Mouse (Mus musculus): Measurements from ENCODE around the gene Cd81. TPM values are rescaled to one million over a fixed set of nuclear protein-coding genes. Genes with fewer than 3 reads are reported as not detected.

Gene Cd81
- polyA plus RNA-seq, 2 experiments = 48.0 to 120 TPM

GRCm38 (mm10) chr7:143042089-143042488 is 10.4 kb upstream of the Cd81 start:
- H3K4me1 ChIP-seq (replicated peaks; ENCODE audit: control insufficient read depth in 2 of 2, insufficient read depth in 2 of 2, low read length in 1 of 2) = peaks cover 0 to 28% of the 10 kb centered on the region in 2 experiments; a peak in 2 of 4 replicates
- DNase-seq (ENCODE audit: low read depth in 3 of 3, low spot score in 3 of 3) (no peak), ATAC-seq (ENCODE audit: insufficient read depth) (peak; percentile 34; the same call in 1 of the 2 replicates)
- no peak for TF ChIP-seq EP300 (IDR thresholded peaks at IDR 0.05; ENCODE audit: low read depth)
- no peak for TF ChIP-seq CTCF (IDR thresholded peaks at IDR 0.05; ENCODE audit: low read depth)
- H3K27me3 ChIP-seq (ENCODE audit: control insufficient read depth, insufficient read depth, low read length) = no peaks in the 10 kb centered on the region
- no peak overlapping the region for H3K4me2 ChIP-seq (ENCODE audit: low read depth)
- WGBS (ENCODE audit: insufficient replicate concordance) = 48% methylated on average over 3 of the region's 3 CpGs
- H3K4me3 ChIP-seq (ENCODE audit: insufficient read depth in 1 of 2, low read depth in 2 of 2, low read length in 2 of 2) = no peak overlapping the region
- no peak overlapping the region for H3K27ac ChIP-seq
- H3K9me3 ChIP-seq (ENCODE audit: control insufficient read depth, low read length) = no peaks in the 10 kb centered on the region
- H3K9ac ChIP-seq (replicated peaks) = no peak overlapping the region
- no peaks in the 10 kb centered on the region for H3K36me3 ChIP-seq (replicated peaks; ENCODE audit: control insufficient read depth, insufficient read depth, low read depth)

DNA sequence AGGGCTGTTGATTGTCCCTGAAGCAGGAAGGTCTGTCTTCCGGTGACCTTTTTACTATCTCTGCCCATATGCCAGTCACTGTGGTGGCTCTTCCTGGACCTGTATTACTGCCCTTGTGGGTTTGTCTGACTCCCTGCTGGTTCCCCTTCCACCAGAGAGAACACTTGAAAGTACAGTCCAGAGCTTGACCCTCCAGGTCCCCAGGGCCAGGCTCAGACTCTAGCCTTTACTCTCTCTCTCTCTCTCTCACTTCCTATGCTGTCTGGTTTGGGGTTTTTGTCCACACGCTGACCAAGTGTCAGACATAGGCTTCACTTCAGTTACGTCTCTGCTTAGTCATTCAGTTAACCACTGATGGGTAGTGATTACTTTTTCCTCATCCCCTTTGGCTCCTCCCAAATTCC is 9.6 kb upstream of the Cd81 start:
- no peak overlapping the region for H3K4me3 ChIP-seq (ENCODE audit: insufficient read depth in 1 of 2, low read depth in 2 of 2, low read length in 2 of 2)
- no peak overlapping the region for H3K4me2 ChIP-seq (ENCODE audit: low read depth)
- H3K4me1 ChIP-seq (replicated peaks; ENCODE audit: control insufficient read depth in 2 of 2, insufficient read depth in 2 of 2, low read length in 1 of 2) = peaks cover 0 to 28% of the 10 kb centered on the region in 2 experiments; a peak in 2 of 4 replicates
- H3K9me3 ChIP-seq (ENCODE audit: control insufficient read depth, low read length) = no peaks in the 10 kb centered on the region
- ATAC-seq (ENCODE audit: insufficient read depth) (no peak), DNase-seq (ENCODE audit: low read depth in 3 of 3, low spot score in 3 of 3) (no peak)
- TF ChIP-seq CTCF (IDR thresholded peaks at IDR 0.05; ENCODE audit: low read depth) (no peak), EP300 (IDR thresholded peaks at IDR 0.05; ENCODE audit: low read depth) (no peak)
- H3K9ac ChIP-seq (replicated peaks) = no peak overlapping the region
- H3K36me3 ChIP-seq (replicated peaks; ENCODE audit: control insufficient read depth, insufficient read depth, low read depth) = no peaks in the 10 kb centered on the region
- WGBS (ENCODE audit: insufficient replicate concordance) = 28% methylated on average over 3 of the region's 3 CpGs
- no peak overlapping the region for H3K27ac ChIP-seq
- no peaks in the 10 kb centered on the region for H3K27me3 ChIP-seq (ENCODE audit: control insufficient read depth, insufficient read depth, low read length)

- no peak for ATAC-seq (ENCODE audit: insufficient read depth)
- no peak overlapping the region for H3K27ac ChIP-seq
- H3K4me2 ChIP-seq (ENCODE audit: low read depth) = no peak overlapping the region
- H3K36me3 ChIP-seq (replicated peaks; ENCODE audit: control insufficient read depth, insufficient read depth, low read depth) = no peaks in the 10 kb centered on the region
- peaks cover 0 to 25% of the 10 kb centered on the region in 2 experiments; a peak in 2 of 4 replicates for H3K4me1 ChIP-seq (replicated peaks; ENCODE audit: control insufficient read depth in 2 of 2, insufficient read depth in 2 of 2, low read length in 1 of 2)
- H3K9ac ChIP-seq (replicated peaks) = no peak overlapping the region
- TF ChIP-seq CTCF (IDR thresholded peaks at IDR 0.05; ENCODE audit: low read depth) = no peak
- TF ChIP-seq EP300 (IDR thresholded peaks at IDR 0.05; ENCODE audit: low read depth) = no peak
- WGBS (ENCODE audit: insufficient replicate concordance) = 54% methylated on average over 2 of the region's 2 CpGs
- no peaks in the 10 kb centered on the region for H3K27me3 ChIP-seq (ENCODE audit: control insufficient read depth, insufficient read depth, low read length)
- H3K9me3 ChIP-seq (ENCODE audit: control insufficient read depth, low read length) = no peaks in the 10 kb centered on the region
- DNase-seq (ENCODE audit: low read depth in 3 of 3, low spot score in 3 of 3) = no peak
- H3K4me3 ChIP-seq (ENCODE audit: insufficient read depth in 1 of 2, low read depth in 2 of 2, low read length in 2 of 2) = no peak overlapping the region
These were observed 8.3 kb upstream of the Cd81 start for GRCm38 (mm10) chr7:143044049-143044825.

GRCm38 (mm10) chr7:143044826-143045206 is 7.7 kb upstream of the Cd81 start:
- Histone ChIP-seq H3K9me3 (ENCODE audit: control insufficient read depth, low read length) (no peaks in the 10 kb centered on the region), H3K27me3 (ENCODE audit: control insufficient read depth, insufficient read depth, low read length) (no peaks in the 10 kb centered on the region), H3K4me2 (ENCODE audit: low read depth) (no peak overlapping the region), H3K36me3 (replicated peaks; ENCODE audit: control insufficient read depth, insufficient read depth, low read depth) (no peaks in the 10 kb centered on the region), H3K4me3 (ENCODE audit: insufficient read depth in 1 of 2, low read depth in 2 of 2, low read length in 2 of 2) (no peak overlapping the region), H3K9ac (replicated peaks) (no peak overlapping the region), H3K27ac (no peak overlapping the region), H3K4me1 (replicated peaks; ENCODE audit: control insufficient read depth in 2 of 2, insufficient read depth in 2 of 2, low read length in 1 of 2) (peaks cover 0 to 25% of the 10 kb centered on the region in 2 experiments; a peak in 2 of 4 replicates)
- peak; percentile 51 for TF ChIP-seq CTCF (IDR thresholded peaks at IDR 0.05; ENCODE audit: low read depth)
- TF ChIP-seq EP300 (IDR thresholded peaks at IDR 0.05; ENCODE audit: low read depth) = no peak
- ATAC-seq (ENCODE audit: insufficient read depth) = no peak
- DNase-seq (ENCODE audit: low read depth in 3 of 3, low spot score in 3 of 3) = no peak

GRCm38 (mm10) chr7:143046358-143046757 is 6.2 kb upstream of the Cd81 start:
- H3K36me3 ChIP-seq (replicated peaks; ENCODE audit: control insufficient read depth, insufficient read depth, low read depth) = no peaks in the 10 kb centered on the region
- no peak for TF ChIP-seq CTCF (IDR thresholded peaks at IDR 0.05; ENCODE audit: low read depth)
- no peak for TF ChIP-seq EP300 (IDR thresholded peaks at IDR 0.05; ENCODE audit: low read depth)
- no peaks in the 10 kb centered on the region for H3K9me3 ChIP-seq (ENCODE audit: control insufficient read depth, low read length)
- H3K27ac ChIP-seq = no peak overlapping the region
- WGBS (ENCODE audit: insufficient replicate concordance) = 30% methylated on average over 7 of the region's 7 CpGs
- H3K9ac ChIP-seq (replicated peaks) = no peak overlapping the region
- no peaks in the 10 kb centered on the region for H3K27me3 ChIP-seq (ENCODE audit: control insufficient read depth, insufficient read depth, low read length)
- H3K4me3 ChIP-seq (ENCODE audit: insufficient read depth in 1 of 2, low read depth in 2 of 2, low read length in 2 of 2) = no peak overlapping the region
- DNase-seq (ENCODE audit: low read depth in 3 of 3, low spot score in 3 of 3) (no peak), ATAC-seq (ENCODE audit: insufficient read depth) (no peak)
- H3K4me2 ChIP-seq (ENCODE audit: low read depth) = no peak overlapping the region
- peaks cover 0 to 20% of the 10 kb centered on the region in 2 experiments; a peak in 2 of 4 replicates for H3K4me1 ChIP-seq (replicated peaks; ENCODE audit: control insufficient read depth in 2 of 2, insufficient read depth in 2 of 2, low read length in 1 of 2)
